Mouse (Mus musculus): Measurements from ENCODE around the gene Fli1.

Gene Fli1

GRCm38 (mm10) chr9:32542212-32543039, at the start of gene Fli1:
Fli1 (minus strand) TSS chr9:32542861.
- peak; percentile 42 for DNase-seq (ENCODE audit: low read depth, low spot score)

GRCm38 (mm10) chr9:32591732-32592582, 49.3 kb upstream of the Fli1 start:
- DNase-seq (ENCODE audit: low read depth, low spot score) = peak; percentile 88

GRCm38 (mm10) chr9:32590571-32590970, 47.9 kb upstream of the Fli1 start:
- DNase-seq (ENCODE audit: low read depth, low spot score) = no peak

- peak; percentile 80 for DNase-seq (ENCODE audit: low read depth, low spot score)
Observed at GRCm38 (mm10) chr9:32589900-32590299, 47.2 kb upstream of the Fli1 start.

DNA sequence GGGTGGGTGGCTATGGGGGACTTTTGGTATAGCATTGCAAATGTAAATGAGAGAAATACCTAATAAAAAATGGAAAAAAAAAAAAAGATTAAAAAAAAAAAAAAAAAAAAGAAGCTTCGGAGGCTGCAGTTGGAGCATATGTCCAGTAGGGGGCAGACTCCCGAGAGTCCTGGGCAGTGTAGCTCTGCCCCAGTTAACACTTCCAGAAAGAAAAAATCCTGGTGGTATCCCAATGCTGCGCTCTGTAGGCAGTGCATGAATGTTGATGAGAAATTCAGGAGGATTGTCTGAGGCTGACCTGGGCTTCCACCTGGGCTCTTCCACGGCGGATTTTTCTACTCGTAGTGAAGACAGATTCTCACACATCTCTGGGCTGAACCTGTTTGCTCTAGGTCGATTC, 42.7 kb upstream of the Fli1 start:
- peak; percentile 33 for DNase-seq (ENCODE audit: low read depth, low spot score)

DNA sequence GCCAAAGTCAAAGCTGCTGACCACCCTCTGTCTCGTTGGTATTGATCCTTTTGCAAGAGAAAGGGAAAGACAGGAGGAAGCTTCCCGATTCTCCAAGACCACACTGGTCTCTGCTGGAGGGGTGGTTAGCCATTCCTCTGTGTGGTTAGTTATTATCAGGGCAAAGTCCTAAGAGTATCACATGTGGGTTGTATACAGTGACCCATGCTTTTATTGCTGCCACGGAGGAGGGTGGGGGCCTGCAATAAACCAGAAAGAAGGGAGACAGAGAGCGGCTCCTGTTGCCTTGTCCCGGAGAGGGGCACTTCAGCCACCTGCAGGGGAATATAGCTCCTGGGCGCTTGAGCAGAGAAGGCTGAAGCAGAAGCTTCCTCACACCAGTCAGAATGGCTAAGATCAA, 41.2 kb upstream of the Fli1 start:
- DNase-seq (ENCODE audit: low read depth, low spot score) = no peak

- DNase-seq (ENCODE audit: low read depth, low spot score) = no peak
Observed at GRCm38 (mm10) chr9:32581851-32582573, 39.4 kb upstream of the Fli1 start.

GRCm38 (mm10) chr9:32578411-32578810, 35.8 kb upstream of the Fli1 start:
- DNase-seq (ENCODE audit: low read depth, low spot score) = no peak

DNA sequence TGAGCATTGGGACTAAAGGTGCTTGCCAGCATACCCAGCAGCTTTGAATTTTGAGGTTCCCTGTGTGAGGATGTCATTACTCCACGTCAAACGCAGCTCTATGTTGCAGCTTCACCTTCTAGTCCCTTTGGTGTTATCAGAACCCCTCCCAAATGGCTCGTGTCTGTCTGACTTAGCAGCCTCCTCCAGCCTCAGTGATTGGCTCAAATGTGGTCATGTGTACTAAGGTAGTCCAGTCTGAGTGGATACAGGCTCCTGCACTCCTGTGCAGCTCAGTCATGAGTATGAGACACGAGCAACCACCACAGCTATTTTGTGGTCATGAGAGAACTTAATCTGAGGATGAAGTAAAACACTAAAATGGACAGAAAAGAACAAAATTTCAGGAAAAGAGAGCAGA, 31.0 kb upstream of the Fli1 start:
- DNase-seq (ENCODE audit: low read depth, low spot score) = no peak

GRCm38 (mm10) chr9:32571676-32572075, 29.0 kb upstream of the Fli1 start:
- DNase-seq (ENCODE audit: low read depth, low spot score) = no peak

DNA sequence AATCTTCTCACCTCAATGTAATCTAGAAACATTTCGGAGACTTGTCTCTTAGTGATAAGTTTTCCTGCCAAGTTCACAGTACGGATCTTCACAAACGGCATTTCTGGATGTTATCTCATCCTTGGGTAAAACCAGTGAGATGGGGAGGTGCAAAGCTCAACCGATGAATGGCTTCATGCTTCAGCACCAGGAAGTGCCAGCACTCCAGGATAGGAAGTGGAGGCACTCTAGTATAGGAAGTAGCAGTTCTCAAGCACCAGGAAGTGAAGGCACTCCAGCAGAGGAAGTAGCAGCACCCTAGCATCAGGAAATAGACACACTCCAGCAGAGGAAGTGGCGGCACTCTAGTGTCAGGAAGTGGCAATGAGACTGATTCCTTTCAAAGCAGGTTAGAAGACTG, 27.9 kb upstream of the Fli1 start:
- no peak for DNase-seq (ENCODE audit: low read depth, low spot score)

- DNase-seq (ENCODE audit: low read depth, low spot score) = peak; percentile 52
Observed at GRCm38 (mm10) chr9:32569261-32569660, 26.6 kb upstream of the Fli1 start.

DNA sequence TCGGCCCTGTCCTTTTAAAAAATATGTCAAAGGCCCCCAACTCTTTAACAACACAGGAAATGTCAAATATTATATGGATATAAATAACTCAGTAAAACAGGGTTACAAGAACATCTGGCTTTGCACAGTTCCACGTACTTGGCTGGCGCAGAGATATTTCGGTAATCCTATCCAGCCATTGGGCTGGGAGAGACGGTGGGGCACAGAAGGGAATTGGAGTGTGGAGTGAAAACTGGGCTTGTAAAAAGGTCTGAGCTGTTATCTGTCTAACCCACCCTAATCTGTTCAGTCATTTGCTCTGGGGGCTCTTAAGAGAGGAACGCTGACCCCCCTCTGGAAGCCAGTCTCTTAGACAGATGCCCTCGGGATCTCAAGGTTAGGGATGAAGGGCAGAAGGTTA, 24.9 kb upstream of the Fli1 start:
- no peak for DNase-seq (ENCODE audit: low read depth, low spot score)

DNA sequence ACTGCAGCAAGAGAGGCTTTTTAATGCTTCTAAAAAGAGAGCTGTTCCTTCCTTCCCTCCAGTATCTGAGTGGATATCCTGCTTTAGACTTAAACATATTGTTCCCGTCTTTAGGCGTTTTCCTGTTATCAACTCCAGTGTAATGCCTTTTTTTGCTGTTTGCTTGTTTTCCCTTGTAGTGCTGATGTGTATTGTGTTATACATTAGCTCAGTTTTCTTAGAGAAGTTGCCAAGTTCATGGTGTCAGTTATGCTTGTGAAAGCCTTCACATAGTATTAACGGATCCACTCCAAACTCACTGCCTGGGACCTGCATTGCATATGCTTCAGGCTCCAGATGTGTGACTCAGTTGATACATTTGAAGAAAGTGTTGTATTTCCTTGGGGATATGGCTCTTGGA, 22.6 kb upstream of the Fli1 start:
- DNase-seq (ENCODE audit: low read depth, low spot score) = no peak

- DNase-seq (ENCODE audit: low read depth, low spot score) = no peak
Observed at GRCm38 (mm10) chr9:32562837-32563236, 20.2 kb upstream of the Fli1 start.

DNA sequence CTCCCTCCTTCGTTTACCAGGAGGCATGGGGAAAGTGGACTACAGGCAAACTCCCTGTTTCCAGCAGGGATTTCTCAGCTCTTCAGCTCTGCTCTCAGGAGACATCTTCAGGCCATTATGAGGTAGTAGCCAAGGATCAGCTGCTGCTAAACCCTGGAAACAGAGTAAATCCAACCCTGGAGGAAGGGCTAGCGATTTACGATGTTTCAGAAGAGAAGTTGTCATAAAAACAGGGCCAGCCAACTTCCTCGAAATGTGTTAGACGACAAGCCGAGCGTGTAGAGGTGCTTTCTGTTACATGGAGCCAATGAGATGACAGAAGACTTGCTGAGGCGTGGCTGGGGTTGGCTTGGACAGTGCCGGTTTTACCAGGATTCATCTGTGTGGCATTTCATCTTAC, 19.7 kb upstream of the Fli1 start:
- DNase-seq (ENCODE audit: low read depth, low spot score) = no peak

DNA sequence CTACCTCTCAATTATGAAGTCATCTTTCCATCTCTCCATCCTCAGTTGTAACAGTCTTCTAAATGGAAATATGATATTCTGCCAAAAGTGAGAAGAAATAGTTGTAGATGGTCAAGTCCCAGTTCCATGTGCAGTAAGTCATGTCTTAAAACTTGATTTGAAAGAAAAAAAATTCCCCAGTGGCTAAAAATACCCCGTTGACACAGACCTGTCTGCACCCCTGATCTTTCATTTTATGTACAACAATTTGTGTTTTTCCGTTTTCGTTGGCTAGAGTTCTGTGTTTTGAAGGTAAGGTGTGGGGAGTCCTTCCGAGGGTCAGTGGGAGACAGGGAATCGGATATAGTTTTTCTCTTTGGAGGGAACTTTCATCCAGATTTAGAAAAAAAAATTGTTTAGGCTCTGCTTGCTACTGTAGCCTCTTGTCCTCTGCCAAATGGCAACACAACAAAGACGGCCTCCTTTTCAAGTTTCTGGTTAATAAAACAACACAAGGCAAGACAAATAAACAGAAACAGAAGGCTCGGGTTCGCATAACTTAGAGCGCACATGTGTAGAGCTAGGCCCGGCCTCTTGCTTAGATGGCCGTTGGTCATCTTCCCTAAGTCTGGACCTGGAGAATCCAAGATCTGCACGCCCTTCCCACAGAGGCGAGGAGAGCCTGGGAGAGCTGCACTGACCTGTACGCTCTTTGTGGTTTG, 18.7 kb upstream of the Fli1 start:
- DNase-seq (ENCODE audit: low read depth, low spot score) = no peak

DNA sequence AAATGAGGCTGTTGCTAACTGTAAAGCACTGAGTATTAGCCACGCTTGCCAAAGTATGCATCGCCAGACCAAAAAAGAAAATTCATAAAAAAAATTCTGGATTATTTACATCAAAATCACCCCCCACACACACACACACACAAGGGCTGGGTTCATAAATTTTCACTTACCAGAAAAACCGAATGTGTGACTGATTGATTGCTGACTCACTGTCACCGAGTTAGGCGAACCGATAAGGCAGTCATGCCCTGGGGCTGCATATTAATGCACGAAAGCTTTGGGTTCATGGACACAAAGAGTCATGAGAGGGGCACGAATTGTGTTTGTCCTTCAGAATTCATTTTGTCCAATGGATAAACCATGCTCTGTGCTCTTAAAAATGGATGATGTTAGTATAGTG, 17.2 kb upstream of the Fli1 start:
- no peak for DNase-seq (ENCODE audit: low read depth, low spot score)

GRCm38 (mm10) chr9:32559454-32559853, 16.8 kb upstream of the Fli1 start:
- no peak for DNase-seq (ENCODE audit: low read depth, low spot score)

DNA sequence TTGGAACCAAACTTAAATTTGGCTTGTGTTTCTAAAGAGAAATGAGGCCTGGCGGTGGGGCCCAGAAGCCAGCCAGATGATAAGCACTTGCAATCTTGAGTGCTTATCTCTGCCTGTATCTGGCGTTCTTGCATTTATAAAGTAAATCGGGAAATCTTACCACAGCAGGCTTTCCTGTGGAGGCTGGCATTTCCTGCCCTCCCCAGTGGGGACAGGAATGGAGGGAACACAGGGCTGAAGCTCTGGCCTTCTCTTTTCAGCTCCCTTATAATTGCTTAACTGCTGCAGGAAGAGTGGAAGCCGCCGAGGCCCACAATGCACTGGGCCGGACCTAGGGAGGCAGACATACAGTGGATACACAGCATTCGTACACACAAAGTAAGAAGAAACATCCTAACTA, 13.7 kb upstream of the Fli1 start:
- no peak for DNase-seq (ENCODE audit: low read depth, low spot score)

GRCm38 (mm10) chr9:32555279-32555678, 12.6 kb upstream of the Fli1 start:
- DNase-seq (ENCODE audit: low read depth, low spot score) = no peak

- DNase-seq (ENCODE audit: low read depth, low spot score) = no peak
Observed at GRCm38 (mm10) chr9:32550541-32550940, 7.9 kb upstream of the Fli1 start.

Measured in ZHBTc4 (cell line).